Mouse (Mus musculus): ENCODE data around the gene Duox1. TPM values are rescaled to one million over a fixed set of nuclear protein-coding genes. Genes with fewer than 3 reads are reported as not detected.

Duox1 gene
- total RNA-seq, 2 experiments from 2014 or later = not detected

- no peak for DNase-seq (ENCODE audit: low spot score in 2 of 2)
- TF ChIP-seq CTCF (conservative IDR thresholded peaks at IDR 0.05) = no peak
- H3K27ac ChIP-seq = no peak overlapping the region
Measured at GRCm38 (mm10) chr2:122301081-122301920, 14.2 kb upstream of the Duox1 start.

GRCm38 (mm10) chr2:122301921-122302573 lies 13.4 kb upstream of the Duox1 start:
- DNase-seq (ENCODE audit: low spot score in 2 of 2) = no peak
- Histone ChIP-seq H3K27ac (no peak overlapping the region), H3K4me3 (peak overlapping the region; percentile 51)
- TF ChIP-seq CTCF (conservative IDR thresholded peaks at IDR 0.05) = no peak

More at GRCm38 (mm10) chr2:122301081-122301920, 14.2 kb upstream of the Duox1 start:
- peak overlapping the region; percentile 51 for H3K4me3 ChIP-seq

GRCm38 (mm10) chr2:122302574-122303241 lies 12.8 kb upstream of the Duox1 start:
- no peak overlapping the region for H3K4me3 ChIP-seq
- no peak overlapping the region for H3K27ac ChIP-seq
- TF ChIP-seq CTCF (conservative IDR thresholded peaks at IDR 0.05) = peak; percentile 86
- DNase-seq (ENCODE audit: low spot score in 2 of 2) = peak; percentile 47 to 58

- no peak overlapping the region for H3K27ac ChIP-seq
- no peak for DNase-seq (ENCODE audit: low spot score in 2 of 2)
- no peak overlapping the region for H3K4me3 ChIP-seq
- TF ChIP-seq CTCF (conservative IDR thresholded peaks at IDR 0.05) = no peak
Measured at GRCm38 (mm10) chr2:122304544-122304943, 10.9 kb upstream of the Duox1 start.

GRCm38 (mm10) chr2:122305097-122305892 lies 10.2 kb upstream of the Duox1 start:
- no peak overlapping the region for H3K27ac ChIP-seq
- no peak for DNase-seq (ENCODE audit: low spot score in 2 of 2)
- TF ChIP-seq CTCF (conservative IDR thresholded peaks at IDR 0.05) = no peak

GRCm38 (mm10) chr2:122306184-122306583 lies 9.3 kb upstream of the Duox1 start:
- no peak for TF ChIP-seq CTCF (conservative IDR thresholded peaks at IDR 0.05)
- Histone ChIP-seq H3K27ac (no peak overlapping the region), H3K4me3 (no peak overlapping the region)
- DNase-seq (ENCODE audit: low spot score in 2 of 2) = peak; percentile 14 to 31

More at GRCm38 (mm10) chr2:122305097-122305892, 10.2 kb upstream of the Duox1 start:
- no peak overlapping the region for H3K4me3 ChIP-seq

- no peak overlapping the region for H3K27ac ChIP-seq
- TF ChIP-seq CTCF (conservative IDR thresholded peaks at IDR 0.05) = peak; percentile 66
- no peak overlapping the region for H3K4me3 ChIP-seq
- DNase-seq (ENCODE audit: low spot score in 2 of 2) = no peak
Measured at GRCm38 (mm10) chr2:122309647-122310046, 5.8 kb upstream of the Duox1 start.

- H3K4me3 ChIP-seq = no peak overlapping the region
- DNase-seq (ENCODE audit: low spot score in 2 of 2) = no peak
- H3K27ac ChIP-seq = no peak overlapping the region
- no peak for TF ChIP-seq CTCF (conservative IDR thresholded peaks at IDR 0.05)
Measured at GRCm38 (mm10) chr2:122311561-122311960, 3.9 kb upstream of the Duox1 start.

GRCm38 (mm10) chr2:122312722-122313417 lies 2.6 kb upstream of the Duox1 start:
- H3K27ac ChIP-seq = no peak overlapping the region
- peak overlapping the region; percentile 30; the same call in 1 of the 2 replicates for H3K4me3 ChIP-seq
- DNase-seq (ENCODE audit: low spot score in 2 of 2) = peak; percentile 30 to 63
- TF ChIP-seq CTCF (conservative IDR thresholded peaks at IDR 0.05) = peak; percentile 88

- no peak for DNase-seq (ENCODE audit: low spot score in 2 of 2)
- no peak within 1 kb of the TSS for H3K27ac ChIP-seq
- TF ChIP-seq CTCF (conservative IDR thresholded peaks at IDR 0.05) = no peak
- peak within 1 kb of the TSS; percentile 30; the same call in 1 of the 2 replicates for H3K4me3 ChIP-seq
Measured at GRCm38 (mm10) chr2:122313536-122313935, 1.9 kb upstream of the Duox1 start, which contains the start of gene Duoxa1. Duoxa1 (minus strand) TSS chr2:122313730.

GRCm38 (mm10) chr2:122317384-122317783 lies 1.9 kb downstream of the Duox1 start:
- no peak overlapping the region for H3K27ac ChIP-seq
- no peak for DNase-seq (ENCODE audit: low spot score in 2 of 2)
- TF ChIP-seq CTCF (conservative IDR thresholded peaks at IDR 0.05) = no peak
- no peak overlapping the region for H3K4me3 ChIP-seq

- no peak overlapping the region for H3K27ac ChIP-seq
- no peak for TF ChIP-seq CTCF (conservative IDR thresholded peaks at IDR 0.05)
- no peak for DNase-seq (ENCODE audit: low spot score in 2 of 2)
- H3K4me3 ChIP-seq = no peak overlapping the region
Measured at GRCm38 (mm10) chr2:122323960-122324359, 8.5 kb downstream of the Duox1 start.

All from layer of hippocampus, adult 2 months (tissue).